Mouse (Mus musculus): ENCODE data around the gene Aptx. TPM values are rescaled to one million over a fixed set of nuclear protein-coding genes. Genes with fewer than 3 reads are reported as not detected.
A peak's percentile ranks its signal among the peaks of the same experiment; 100 is the strongest.

Aptx gene
- total RNA-seq, 2 experiments from 2014 or later, result 14.4 to 23.2 TPM

DNA sequence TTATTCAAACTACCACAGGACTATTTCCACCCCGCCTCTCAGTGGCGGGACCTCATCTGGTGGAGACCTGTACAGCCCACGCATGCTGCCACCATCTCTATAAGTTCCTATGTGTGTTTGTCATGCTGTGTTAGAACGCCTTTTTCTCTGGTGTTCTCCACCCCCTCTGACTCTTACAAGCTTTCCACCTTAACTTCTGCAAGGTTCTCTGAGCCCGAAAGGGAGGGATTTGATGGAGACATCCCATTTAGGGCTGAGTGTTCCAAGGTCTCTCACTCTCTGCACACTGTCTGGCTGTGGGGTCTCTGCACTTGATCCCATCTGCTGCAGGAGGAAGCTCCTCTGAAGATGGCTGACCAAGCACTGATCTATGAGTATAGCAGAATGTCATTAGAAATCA, 29.5 kb downstream of the Aptx start:
- no peak for DNase-seq

DNA sequence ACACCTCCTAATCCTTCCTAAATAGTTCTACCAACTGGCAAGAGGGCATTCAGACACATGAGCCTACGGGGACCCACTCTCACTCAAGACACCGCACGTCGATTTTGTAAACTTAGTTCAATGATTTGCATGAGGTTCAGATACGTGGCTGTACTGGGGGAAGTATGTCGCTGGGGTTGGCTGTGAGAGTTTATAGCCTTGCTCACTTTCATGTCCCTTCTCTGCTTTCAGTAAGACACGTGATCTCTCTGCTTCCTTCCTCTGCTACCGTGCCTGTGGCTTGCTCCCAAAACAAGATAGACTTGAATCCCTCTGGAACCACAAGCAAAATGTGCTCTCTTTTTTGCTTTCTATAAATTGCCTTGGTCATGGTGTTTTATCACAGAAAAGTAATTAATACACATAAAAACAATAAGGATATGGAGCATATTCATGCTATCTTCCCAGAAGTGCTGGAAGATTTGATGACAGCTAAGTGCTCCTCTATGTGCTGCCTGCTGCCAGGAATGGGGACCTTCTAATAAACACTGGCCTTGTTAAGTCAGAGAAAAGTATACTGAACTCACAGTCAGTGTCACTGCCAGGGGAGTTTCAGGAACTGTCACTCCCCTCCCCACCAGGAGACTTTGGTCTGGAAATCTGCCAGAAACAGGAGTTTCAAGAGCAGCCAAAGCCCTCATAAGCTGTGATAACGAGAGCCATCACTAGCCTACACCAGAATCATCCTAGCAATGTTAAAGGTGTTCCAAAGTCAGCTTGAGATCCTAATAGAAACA, 36.6 kb downstream of the Aptx start:
- no peak for DNase-seq

DNA sequence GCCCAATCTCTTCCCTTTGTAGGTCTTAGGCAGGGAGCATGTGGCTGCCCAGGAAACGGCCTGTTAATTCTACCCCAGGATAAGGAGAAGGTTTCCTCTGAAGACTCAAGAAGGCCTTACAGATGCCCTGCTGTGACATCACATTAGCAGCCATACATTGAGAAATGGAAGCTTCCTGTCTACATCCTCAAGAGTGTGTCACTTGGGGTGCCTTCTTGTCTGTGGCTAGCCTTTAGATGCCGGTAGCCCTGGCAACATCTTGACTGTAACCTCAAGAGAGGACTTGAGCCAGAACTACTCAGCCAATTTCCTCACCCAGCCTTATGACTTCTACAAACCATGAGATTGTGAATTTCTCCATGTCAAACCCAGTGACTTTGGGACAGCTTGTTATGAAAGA, 51.9 kb downstream of the Aptx start:
- no peak for DNase-seq

GRCm38 (mm10) chr4:40649111-40649510, 53.9 kb downstream of the Aptx start:
- peak; percentile 20 to 24 for DNase-seq

DNA sequence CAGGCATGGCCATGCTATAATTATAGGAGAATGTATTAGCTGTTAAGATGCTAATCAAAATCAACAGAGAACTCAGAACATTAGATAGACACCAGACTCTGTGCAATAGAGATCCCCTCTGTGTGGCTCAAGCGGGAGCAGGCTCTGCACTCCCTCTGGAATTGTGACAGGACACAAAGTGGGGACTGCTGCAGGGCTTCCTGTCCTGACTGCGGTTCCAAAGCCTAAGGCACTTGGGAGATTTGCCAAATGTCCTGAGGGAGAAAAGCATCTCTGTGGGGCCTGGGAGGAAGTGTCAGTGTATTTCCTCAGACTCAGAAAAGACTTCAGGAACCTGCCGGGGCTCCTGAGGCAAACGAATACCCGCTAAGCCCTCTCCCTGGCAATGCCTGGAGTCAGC, 59.4 kb downstream of the Aptx start:
- DNase-seq, result no peak

GRCm38 (mm10) chr4:40640991-40641390, 62.0 kb downstream of the Aptx start:
- DNase-seq, result no peak

Small RNA genes within 50 kb of the gene (microRNA-seq; reads per million reads assigned to microRNA genes)
- not detected for gene Mir207

Other genes starting within 250 kb of the Aptx start
- gene Tmem215, start 231.0 kb downstream of the Aptx start, total RNA-seq (2021), result not detected
- 100 to 1,000 TPM; 287 to 463 TPM for gene Dnaja1, start 19.0 kb upstream of the Aptx start, total RNA-seq (2021)
- 10 to 100 TPM; 60.2 to 71.2 TPM for gene Smu1, start 54.7 kb upstream of the Aptx start, total RNA-seq (2021)
- 10 to 100 TPM; 75.7 to 89.5 TPM for gene B4galt1, start 150.8 kb upstream of the Aptx start, total RNA-seq (2021)
- gene Spink4, start 216.9 kb upstream of the Aptx start, total RNA-seq (2021), result 10 to 100 TPM in 1 of 2 experiments, not detected in 1; 12.8 TPM
- gene Bag1, start 245.1 kb upstream of the Aptx start, total RNA-seq (2021), result 100 to 1,000 TPM; 287 to 331 TPM
- gene Chmp5, start 245.2 kb upstream of the Aptx start, total RNA-seq (2021), result 100 to 1,000 TPM; 101 to 105 TPM

Measured in adrenal gland, postnatal 36 days (tissue).